Mouse (Mus musculus): ENCODE measurements around the gene Gm266. TPM values are rescaled to one million over a fixed set of nuclear protein-coding genes. Genes with fewer than 3 reads are reported as not detected.

The Gm266 gene
- total and polyA plus RNA-seq, 2 experiments from 2014 or later, result 5.1 to 5.2 TPM

- TF ChIP-seq CTCF (IDR thresholded peaks at IDR 0.05; ENCODE audit: low read depth), result no peak
- Histone ChIP-seq H3K9me3 (ENCODE audit: low read length) (no peaks in the 10 kb centered on the region), H3K4me2 (ENCODE audit: low read depth) (no peak overlapping the region), H3K4me1 (ENCODE audit: insufficient read depth) (no peaks in the 10 kb centered on the region), H3K27me3 (ENCODE audit: insufficient read depth, low read length) (no peaks in the 10 kb centered on the region), H3K27ac (ENCODE audit: low read depth, low read length) (no peak overlapping the region), H3K9ac (no peak overlapping the region), H3K4me3 (ENCODE audit: low read depth, low read length) (no peak overlapping the region), H3K36me3 (ENCODE audit: insufficient read depth) (no peaks in the 10 kb centered on the region)
- DNase-seq (no peak), ATAC-seq (no peak)
- WGBS, result 88% methylated on average over 3 of the region's 3 CpGs
Measured at GRCm38 (mm10) chr12:111471721-111472120, 13.9 kb downstream of the Gm266 start.

DNA sequence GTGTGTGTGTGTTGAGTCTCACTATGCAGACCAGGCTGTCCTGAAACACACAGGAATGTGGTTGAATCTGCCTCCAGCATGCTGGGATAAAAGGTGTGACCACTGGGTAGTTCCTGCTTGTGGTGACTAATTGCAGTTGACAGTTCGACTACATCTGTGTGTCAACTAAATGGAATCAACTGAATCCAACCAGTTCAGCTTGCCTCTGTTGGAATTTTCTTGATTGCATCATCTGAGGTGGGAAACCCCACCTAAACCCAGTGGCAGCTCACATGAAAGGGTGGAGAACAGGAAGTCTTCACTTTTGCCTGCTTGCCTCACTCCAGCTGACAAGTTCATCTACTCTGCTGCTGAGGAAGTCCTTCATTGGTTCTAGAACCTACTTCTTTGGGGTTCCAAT lies 14.5 kb downstream of the Gm266 start:
- Histone ChIP-seq H3K36me3 (ENCODE audit: insufficient read depth) (no peaks in the 10 kb centered on the region), H3K9me3 (ENCODE audit: low read length) (no peaks in the 10 kb centered on the region), H3K9ac (no peak overlapping the region), H3K27me3 (ENCODE audit: insufficient read depth, low read length) (no peaks in the 10 kb centered on the region), H3K4me2 (ENCODE audit: low read depth) (no peak overlapping the region), H3K27ac (ENCODE audit: low read depth, low read length) (no peak overlapping the region), H3K4me3 (ENCODE audit: low read depth, low read length) (no peak overlapping the region), H3K4me1 (ENCODE audit: insufficient read depth) (no peaks in the 10 kb centered on the region)
- ATAC-seq, result no peak
- WGBS, result 76% methylated on average over 1 of the region's 1 CpGs
- TF ChIP-seq CTCF (IDR thresholded peaks at IDR 0.05; ENCODE audit: low read depth), result no peak
- no peak for DNase-seq

- H3K27me3 ChIP-seq (ENCODE audit: insufficient read depth, low read length), result no peaks in the 10 kb centered on the region
- H3K4me2 ChIP-seq (ENCODE audit: low read depth), result no peak overlapping the region
- TF ChIP-seq CTCF (IDR thresholded peaks at IDR 0.05; ENCODE audit: low read depth), result peak; percentile 85
- no peak overlapping the region for H3K27ac ChIP-seq (ENCODE audit: low read depth, low read length)
- ATAC-seq (peak; percentile 72), DNase-seq (peak; percentile 80)
- H3K36me3 ChIP-seq (ENCODE audit: insufficient read depth), result no peaks in the 10 kb centered on the region
- H3K4me1 ChIP-seq (ENCODE audit: insufficient read depth), result no peaks in the 10 kb centered on the region
- H3K9me3 ChIP-seq (ENCODE audit: low read length), result no peaks in the 10 kb centered on the region
- no peak overlapping the region for H3K9ac ChIP-seq
- 10% methylated on average over 8 of the region's 8 CpGs for WGBS
- H3K4me3 ChIP-seq (ENCODE audit: low read depth, low read length), result no peak overlapping the region
Measured at GRCm38 (mm10) chr12:111469507-111469906, 16.1 kb downstream of the Gm266 start.

GRCm38 (mm10) chr12:111468206-111468605 lies 17.4 kb downstream of the Gm266 start:
- no peak overlapping the region for H3K4me2 ChIP-seq (ENCODE audit: low read depth)
- whole genome bisulfite sequencing, result 60% methylated on average over 7 of the region's 7 CpGs
- DNase-seq, result no peak
- no peaks in the 10 kb centered on the region for H3K9me3 ChIP-seq (ENCODE audit: low read length)
- TF ChIP-seq CTCF (IDR thresholded peaks at IDR 0.05; ENCODE audit: low read depth), result no peak
- no peak for ATAC-seq
- H3K4me1 ChIP-seq (ENCODE audit: insufficient read depth), result no peaks in the 10 kb centered on the region
- no peaks in the 10 kb centered on the region for H3K36me3 ChIP-seq (ENCODE audit: insufficient read depth)
- no peak overlapping the region for H3K9ac ChIP-seq
- no peak overlapping the region for H3K27ac ChIP-seq (ENCODE audit: low read depth, low read length)
- H3K27me3 ChIP-seq (ENCODE audit: insufficient read depth, low read length), result no peaks in the 10 kb centered on the region
- H3K4me3 ChIP-seq (ENCODE audit: low read depth, low read length), result no peak overlapping the region

DNA sequence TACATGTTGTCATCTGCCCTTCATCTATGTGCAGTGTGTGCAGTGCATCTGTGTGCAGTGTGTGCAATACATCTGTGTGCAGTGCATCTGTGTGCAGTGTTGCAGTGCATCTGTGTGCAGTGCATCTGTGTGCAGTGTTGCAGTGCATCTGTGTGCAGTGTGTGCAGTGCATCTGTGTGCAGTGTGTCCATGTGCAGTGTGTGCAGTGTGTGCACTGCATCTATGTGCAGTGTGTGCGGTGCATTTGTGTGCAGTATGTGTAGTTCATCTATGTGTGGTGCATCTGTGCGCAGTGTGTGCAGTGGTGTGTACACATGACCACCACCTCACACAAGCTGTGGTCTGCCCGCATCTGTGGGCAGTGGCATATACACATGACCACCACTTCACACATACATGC lies 19.3 kb downstream of the Gm266 start:
- no peak; the same call in 1 of the 2 replicates for ATAC-seq

GRCm38 (mm10) chr12:111463570-111463969 lies 22.1 kb downstream of the Gm266 start:
- Histone ChIP-seq H3K27me3 (ENCODE audit: insufficient read depth, low read length) (no peaks in the 10 kb centered on the region), H3K4me2 (ENCODE audit: low read depth) (no peak overlapping the region), H3K9ac (no peak overlapping the region), H3K4me1 (ENCODE audit: insufficient read depth) (no peaks in the 10 kb centered on the region), H3K4me3 (ENCODE audit: low read depth, low read length) (no peak overlapping the region), H3K36me3 (ENCODE audit: insufficient read depth) (no peaks in the 10 kb centered on the region), H3K9me3 (ENCODE audit: low read length) (no peaks in the 10 kb centered on the region), H3K27ac (ENCODE audit: low read depth, low read length) (no peak overlapping the region)
- no peak for DNase-seq
- no peak for TF ChIP-seq CTCF (IDR thresholded peaks at IDR 0.05; ENCODE audit: low read depth)
- ATAC-seq, result no peak
- 84% methylated on average over 7 of the region's 7 CpGs for WGBS

More for the DNA sequence above, 19.3 kb downstream of the Gm266 start:
- Histone ChIP-seq H3K36me3 (ENCODE audit: insufficient read depth) (no peaks in the 10 kb centered on the region), H3K27me3 (ENCODE audit: insufficient read depth, low read length) (no peaks in the 10 kb centered on the region), H3K4me2 (ENCODE audit: low read depth) (no peak overlapping the region), H3K27ac (ENCODE audit: low read depth, low read length) (no peak overlapping the region), H3K9ac (no peak overlapping the region), H3K9me3 (ENCODE audit: low read length) (no peaks in the 10 kb centered on the region), H3K4me1 (ENCODE audit: insufficient read depth) (no peaks in the 10 kb centered on the region), H3K4me3 (ENCODE audit: low read depth, low read length) (no peak overlapping the region)
- DNase-seq, result no peak
- TF ChIP-seq CTCF (IDR thresholded peaks at IDR 0.05; ENCODE audit: low read depth), result no peak
- WGBS, result 94% methylated on average over 3 of the region's 3 CpGs

GRCm38 (mm10) chr12:111457742-111458141 lies 27.9 kb downstream of the Gm266 start:
- no peak overlapping the region for H3K4me3 ChIP-seq (ENCODE audit: low read depth, low read length)
- no peak for TF ChIP-seq CTCF (IDR thresholded peaks at IDR 0.05; ENCODE audit: low read depth)
- no peak overlapping the region for H3K27ac ChIP-seq (ENCODE audit: low read depth, low read length)
- H3K9ac ChIP-seq, result no peak overlapping the region
- H3K4me2 ChIP-seq (ENCODE audit: low read depth), result no peak overlapping the region
- H3K9me3 ChIP-seq (ENCODE audit: low read length), result no peaks in the 10 kb centered on the region
- H3K4me1 ChIP-seq (ENCODE audit: insufficient read depth), result no peaks in the 10 kb centered on the region
- DNase-seq (no peak), ATAC-seq (no peak)
- no peaks in the 10 kb centered on the region for H3K36me3 ChIP-seq (ENCODE audit: insufficient read depth)
- H3K27me3 ChIP-seq (ENCODE audit: insufficient read depth, low read length), result no peaks in the 10 kb centered on the region
- 74% methylated on average over 1 of the region's 1 CpGs for WGBS

GRCm38 (mm10) chr12:111455860-111456259 lies 29.8 kb downstream of the Gm266 start:
- Histone ChIP-seq H3K27me3 (ENCODE audit: insufficient read depth, low read length) (peaks cover 11% of the 10 kb centered on the region; the same call in 1 of the 2 replicates), H3K4me2 (ENCODE audit: low read depth) (no peak overlapping the region), H3K9me3 (ENCODE audit: low read length) (no peaks in the 10 kb centered on the region), H3K9ac (no peak overlapping the region), H3K27ac (ENCODE audit: low read depth, low read length) (no peak overlapping the region), H3K4me1 (ENCODE audit: insufficient read depth) (no peaks in the 10 kb centered on the region), H3K4me3 (ENCODE audit: low read depth, low read length) (no peak overlapping the region), H3K36me3 (ENCODE audit: insufficient read depth) (no peaks in the 10 kb centered on the region)
- TF ChIP-seq CTCF (IDR thresholded peaks at IDR 0.05; ENCODE audit: low read depth), result no peak
- 49% methylated on average over 8 of the region's 8 CpGs for WGBS
- DNase-seq (no peak), ATAC-seq (no peak)

All from forebrain, postnatal 0 days (tissue).